Mouse (Mus musculus) liver, postnatal 0 days (tissue): Measurements from ENCODE around the gene Scn4a.

Experiments
- CTCF ChIP-seq: sonication (generic); IDR thresholded peaks from 2 replicates; pipeline ENCODE4 v1.5.1; 2016; ENCODE audit warnings: antibody characterized with exemption, low read depth
- EP300 ChIP-seq: IDR thresholded peaks from 2 replicates; pipeline ENCODE4 v1.6.1; 2016; ENCODE audit warnings: antibody characterized with exemption, low read depth, mild to moderate bottlenecking

- TF ChIP-seq CTCF (no peak), EP300 (no peak)
Observed at GRCm38 (mm10) chr11:106351253-106351652, 1.8 kb downstream of the Scn4a start.
